Mouse (Mus musculus): Measurements from ENCODE around the gene Mrpl35.

Mrpl35 gene

GRCm38 (mm10) chr6:71799391-71799790, 27.4 kb downstream of the Mrpl35 start:
- no peak for DNase-seq

GRCm38 (mm10) chr6:71791771-71792170, 35.0 kb downstream of the Mrpl35 start:
- no peak for DNase-seq

- no peak for DNase-seq
These were observed 38.4 kb downstream of the Mrpl35 start for GRCm38 (mm10) chr6:71788348-71788747.

GRCm38 (mm10) chr6:71783165-71783564, 43.6 kb downstream of the Mrpl35 start:
- DNase-seq: no peak

GRCm38 (mm10) chr6:71780431-71780830, 46.3 kb downstream of the Mrpl35 start:
- no peak for DNase-seq

- no peak for DNase-seq
These were observed 46.9 kb downstream of the Mrpl35 start for GRCm38 (mm10) chr6:71779831-71780230.

GRCm38 (mm10) chr6:71778016-71778415, 48.8 kb downstream of the Mrpl35 start:
- DNase-seq: no peak

GRCm38 (mm10) chr6:71772636-71773208, 54.0 kb downstream of the Mrpl35 start:
- no peak for DNase-seq

GRCm38 (mm10) chr6:71772156-71772555, 54.6 kb downstream of the Mrpl35 start:
- DNase-seq: no peak

GRCm38 (mm10) chr6:71771282-71771681, 55.5 kb downstream of the Mrpl35 start:
- DNase-seq: no peak

- DNase-seq: no peak
These were observed 55.9 kb downstream of the Mrpl35 start for GRCm38 (mm10) chr6:71770856-71771255.

GRCm38 (mm10) chr6:71769901-71770690, 56.7 kb downstream of the Mrpl35 start:
- no peak for DNase-seq

GRCm38 (mm10) chr6:71767761-71768160, 59.0 kb downstream of the Mrpl35 start:
- no peak for DNase-seq

Data from liver (tissue).